Mouse (Mus musculus) cerebellum, adult 2 months (tissue): ENCODE data around the gene Slc12a9. TPM values are rescaled to one million over a fixed set of nuclear protein-coding genes. Genes with fewer than 3 reads are reported as not detected.

Experiments used
- DNase-seq, 2 experiments: peaks; one replicate each; pipeline ENCODE4 v3.0.0; 2021
- H3K27ac ChIP-seq: fragments of 200-500 bp; 2 replicates; pipeline ENCODE4 v1.5.1; 2012; ENCODE audit warnings: low read length, control low read depth, inconsistent platforms; ENCODE audit not compliant: insufficient read depth
- H3K27me3 ChIP-seq: fragments of 200-500 bp; 2 replicates; pipeline ENCODE4 v1.6.1; 2012; ENCODE audit warnings: inconsistent platforms, mild to moderate bottlenecking, low read length, moderate library complexity; ENCODE audit not compliant: control insufficient read depth, insufficient read depth
- H3K4me1 ChIP-seq: fragments of 200-500 bp; 2 replicates; pipeline ENCODE4 v1.6.1; 2011; ENCODE audit warnings: low read length; ENCODE audit not compliant: control insufficient read depth, insufficient read depth
- H3K4me3 ChIP-seq: fragments of 200-500 bp; replicated peaks from 2 replicates; pipeline ENCODE3; 2011; ENCODE audit warnings: mild to moderate bottlenecking, low read depth, low read length, control low read depth; ENCODE audit not compliant: insufficient read depth
- CTCF ChIP-seq: fragments of 200-500 bp; IDR thresholded peaks from 2 replicates; pipeline ENCODE4 v1.5.1; 2011; ENCODE audit warnings: low read depth, mild to moderate bottlenecking, control low read depth, low read length, moderate library complexity, borderline replicate concordance; ENCODE audit not compliant: insufficient read depth
- POLR2A ChIP-seq: fragments of 200-500 bp; IDR thresholded peaks from 2 replicates; pipeline ENCODE4 v1.6.1; 2011; ENCODE audit warnings: low read length, control low read depth, borderline replicate concordance; ENCODE audit not compliant: insufficient read depth
- WGBS: fragments of 180-500 bp; shearing (Covaris S2); methylation state at CpG from one replicate; pipeline ENCODE4 v1.1.7; 2018; 5-methylcytosine and 5-hydroxymethylcytosine counted together
- polyA plus RNA-seq: library from polyadenylated mRNA; depleted of rRNA; stranded (reverse); fragments of >200 nt; gene quantifications from 2 replicates; pipeline ENCODE4 v1.2.3, GENCODE M21; 2012

Gene Slc12a9
- polyA plus RNA-seq, 1 experiment, result 31.0 TPM

DNA sequence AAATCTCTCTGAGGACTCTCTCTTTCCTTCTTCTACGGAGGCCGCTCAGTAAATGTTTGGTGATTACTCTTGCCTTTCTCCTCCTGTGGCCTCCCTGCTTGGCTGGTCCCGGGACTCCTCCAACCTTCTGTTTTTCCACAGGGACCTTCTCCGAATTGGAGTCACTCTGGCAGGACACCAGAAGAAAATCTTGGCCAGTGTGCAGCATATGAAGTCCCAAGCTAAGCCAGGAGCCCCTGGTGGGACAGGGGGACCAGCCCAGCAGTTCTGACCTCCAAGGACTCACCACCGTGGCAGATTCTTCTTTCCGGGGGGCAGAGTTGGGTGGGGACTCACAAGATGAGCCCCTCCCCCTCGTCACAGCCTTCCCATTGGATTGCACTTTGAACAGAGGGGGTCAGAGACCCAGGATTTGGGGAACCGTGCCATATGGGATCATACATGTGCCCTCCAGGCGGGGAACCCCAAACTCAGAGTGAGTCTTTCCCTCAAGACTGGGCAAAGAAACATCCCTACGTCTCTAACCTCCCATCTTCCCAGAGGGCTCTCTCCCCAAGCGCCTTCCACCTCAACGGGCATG lies 40.1 kb upstream of the Slc12a9 start:
- H3K27ac ChIP-seq, result no peak overlapping the region
- TF ChIP-seq CTCF, result no peak
- no peak for TF ChIP-seq POLR2A
- H3K4me3 ChIP-seq, result no peak overlapping the region
- no peaks in the 10 kb centered on the region for H3K4me1 ChIP-seq
- WGBS, result 49% methylated on average over 12 of the region's 12 CpGs
- no peak for DNase-seq
- H3K27me3 ChIP-seq, result no peaks in the 10 kb centered on the region

GRCm38 (mm10) chr5:137369665-137370064 lies 36.3 kb upstream of the Slc12a9 start:
- 89% methylated on average over 11 of the region's 11 CpGs for WGBS
- no peak for TF ChIP-seq POLR2A
- TF ChIP-seq CTCF, result no peak

GRCm38 (mm10) chr5:137358382-137358781 lies 25.0 kb upstream of the Slc12a9 start:
- no peak overlapping the region for H3K4me3 ChIP-seq
- H3K27ac ChIP-seq, result no peak overlapping the region
- no peak for DNase-seq
- TF ChIP-seq CTCF (no peak), POLR2A (no peak)
- H3K4me1 ChIP-seq, result no peaks in the 10 kb centered on the region
- 45% methylated on average over 7 of the region's 7 CpGs for WGBS
- H3K27me3 ChIP-seq, result no peaks in the 10 kb centered on the region

More at GRCm38 (mm10) chr5:137369665-137370064, 36.3 kb upstream of the Slc12a9 start:
- no peaks in the 10 kb centered on the region for H3K4me1 ChIP-seq
- no peak overlapping the region for H3K4me3 ChIP-seq
- DNase-seq, result no peak
- no peak overlapping the region for H3K27ac ChIP-seq
- H3K27me3 ChIP-seq, result no peaks in the 10 kb centered on the region

DNA sequence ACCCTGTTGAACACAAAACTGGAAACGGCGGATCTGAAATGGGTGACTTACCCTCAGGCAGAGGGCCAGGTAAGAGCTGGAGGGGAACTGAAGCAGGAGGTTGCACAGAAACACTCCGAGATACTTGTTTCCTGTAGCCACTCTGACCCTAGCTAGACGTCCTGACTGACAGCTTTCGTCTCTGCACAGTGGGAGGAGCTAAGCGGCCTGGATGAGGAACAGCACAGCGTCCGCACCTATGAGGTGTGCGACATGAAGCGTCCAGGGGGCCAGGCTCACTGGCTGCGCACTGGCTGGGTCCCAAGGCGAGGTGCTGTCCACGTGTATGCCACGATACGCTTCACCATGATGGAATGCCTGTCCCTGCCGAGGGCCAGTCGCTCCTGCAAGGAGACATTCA lies 20.7 kb upstream of the Slc12a9 start:
- Histone ChIP-seq H3K4me1 (no peaks in the 10 kb centered on the region), H3K4me3 (no peak overlapping the region), H3K27me3 (no peaks in the 10 kb centered on the region), H3K27ac (no peak overlapping the region)
- 80% methylated on average over 17 of the region's 17 CpGs for WGBS
- DNase-seq, result no peak
- no peak for TF ChIP-seq CTCF
- no peak for TF ChIP-seq POLR2A

- 31% methylated on average over 16 of the region's 16 CpGs for WGBS
- no peak overlapping the region for H3K4me3 ChIP-seq
- no peak for TF ChIP-seq POLR2A
- TF ChIP-seq CTCF, result no peak
- H3K27me3 ChIP-seq, result no peaks in the 10 kb centered on the region; the same call in 1 of the 2 replicates
- no peaks in the 10 kb centered on the region for H3K4me1 ChIP-seq
- DNase-seq, result no peak
- no peak overlapping the region for H3K27ac ChIP-seq
Measured at GRCm38 (mm10) chr5:137352011-137352975, 18.9 kb upstream of the Slc12a9 start.

- Histone ChIP-seq H3K27ac (no peak overlapping the region), H3K4me1 (no peaks in the 10 kb centered on the region), H3K4me3 (no peak overlapping the region), H3K27me3 (no peaks in the 10 kb centered on the region; the same call in 1 of the 2 replicates)
- TF ChIP-seq POLR2A, result no peak
- no peak for TF ChIP-seq CTCF
- 34% methylated on average over 4 of the region's 4 CpGs for WGBS
- DNase-seq, result no peak
Measured at GRCm38 (mm10) chr5:137351394-137351793, 18.0 kb upstream of the Slc12a9 start.

DNA sequence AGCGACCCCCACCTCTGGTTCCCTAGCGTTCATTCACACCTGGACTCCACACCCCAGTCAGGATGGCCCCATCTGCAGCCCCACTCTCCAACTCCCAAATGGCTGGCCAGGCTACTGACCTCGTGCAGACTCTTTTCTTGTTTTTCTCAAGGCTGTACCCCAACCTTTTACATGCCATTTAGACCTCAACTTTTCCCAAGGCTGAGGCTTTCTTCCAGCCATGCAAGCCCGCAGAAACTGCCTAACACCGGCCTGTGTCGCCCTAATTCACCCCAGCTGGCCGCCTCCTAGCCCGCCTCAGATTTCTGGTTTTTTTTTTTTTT lies 17.6 kb upstream of the Slc12a9 start:
- DNase-seq, result no peak
- H3K27me3 ChIP-seq, result no peaks in the 10 kb centered on the region; the same call in 1 of the 2 replicates
- no peaks in the 10 kb centered on the region for H3K4me1 ChIP-seq
- WGBS, result 19% methylated on average over 8 of the region's 8 CpGs
- no peak overlapping the region for H3K4me3 ChIP-seq
- TF ChIP-seq POLR2A (no peak), CTCF (no peak)
- H3K27ac ChIP-seq, result no peak overlapping the region
